Mouse (Mus musculus): ENCODE data around the gene Greb1. TPM values are rescaled to one million over a fixed set of nuclear protein-coding genes. Genes with fewer than 3 reads are reported as not detected.
A peak's percentile ranks its signal among the peaks of the same experiment; 100 is the strongest.

Greb1 gene
- 0.38 and 0.82 TPM in 2 replicates for polyA plus RNA-seq (2015; fragmentation: Nextera tagmentation; extraction: Ambion mirVana)

- peak within 1 kb of the TSS; percentile 97 for H3K4me2 ChIP-seq (ENCODE audit: low read depth, low read length)
- peaks cover 12% of the 10 kb centered on the region; the same call in 1 of the 2 replicates for H3K27me3 ChIP-seq (ENCODE audit: control insufficient read depth, insufficient read depth, low read length)
- H3K9ac ChIP-seq (ENCODE audit: low read length): peak within 1 kb of the TSS; percentile 46
- no peak within 1 kb of the TSS for H3K27ac ChIP-seq (ENCODE audit: low read length)
- peak; percentile 45; the same call in 1 of the 2 replicates for ATAC-seq (replicated peaks; ENCODE audit: extremely low read depth, insufficient read depth, low FRiP score)
- H3K4me1 ChIP-seq (ENCODE audit: control insufficient read depth, insufficient read depth, low read length): peaks cover 2% of the 10 kb centered on the region
- H3K4me3 ChIP-seq (ENCODE audit: low read length): peak within 1 kb of the TSS; percentile 62
- WGBS: under 1% methylated on average over 46 of the region's 53 CpGs
- H3K9me3 ChIP-seq (replicated peaks; ENCODE audit: control insufficient read depth, low read length): no peaks in the 10 kb centered on the region
- H3K36me3 ChIP-seq (ENCODE audit: control insufficient read depth, insufficient read depth): no peaks in the 10 kb centered on the region
These were observed at the start of gene Greb1 for GRCm38 (mm10) chr12:16800259-16800958. Gene Greb1 (minus strand): TSS chr12:16800886.

- no peak for ATAC-seq (replicated peaks; ENCODE audit: extremely low read depth, insufficient read depth, low FRiP score)
- 62% methylated on average over 2 of the region's 2 CpGs for WGBS
- no peak overlapping the region for H3K27ac ChIP-seq (ENCODE audit: low read length)
- no peaks in the 10 kb centered on the region for H3K9me3 ChIP-seq (replicated peaks; ENCODE audit: control insufficient read depth, low read length)
- H3K9ac ChIP-seq (ENCODE audit: low read length): no peak overlapping the region
- H3K4me3 ChIP-seq (ENCODE audit: low read length): no peak overlapping the region
- no peak overlapping the region for H3K4me2 ChIP-seq (ENCODE audit: low read depth, low read length)
- no peaks in the 10 kb centered on the region for H3K36me3 ChIP-seq (ENCODE audit: control insufficient read depth, insufficient read depth)
- peaks cover 25% of the 10 kb centered on the region for H3K4me1 ChIP-seq (ENCODE audit: control insufficient read depth, insufficient read depth, low read length)
- no peaks in the 10 kb centered on the region for H3K27me3 ChIP-seq (ENCODE audit: control insufficient read depth, insufficient read depth, low read length)
These were observed 49.1 kb upstream of the Greb1 start for GRCm38 (mm10) chr12:16849821-16850220.

- 76% methylated on average over 2 of the region's 2 CpGs for WGBS
- no peaks in the 10 kb centered on the region for H3K36me3 ChIP-seq (ENCODE audit: control insufficient read depth, insufficient read depth)
- H3K4me1 ChIP-seq (ENCODE audit: control insufficient read depth, insufficient read depth, low read length): peaks cover 24% of the 10 kb centered on the region
- no peaks in the 10 kb centered on the region for H3K9me3 ChIP-seq (replicated peaks; ENCODE audit: control insufficient read depth, low read length)
- no peak overlapping the region for H3K4me2 ChIP-seq (ENCODE audit: low read depth, low read length)
- H3K27me3 ChIP-seq (ENCODE audit: control insufficient read depth, insufficient read depth, low read length): no peaks in the 10 kb centered on the region
- H3K9ac ChIP-seq (ENCODE audit: low read length): no peak overlapping the region
- no peak overlapping the region for H3K4me3 ChIP-seq (ENCODE audit: low read length)
- no peak for ATAC-seq (replicated peaks; ENCODE audit: extremely low read depth, insufficient read depth, low FRiP score)
- no peak overlapping the region for H3K27ac ChIP-seq (ENCODE audit: low read length)
These were observed 47.8 kb upstream of the Greb1 start for GRCm38 (mm10) chr12:16848501-16848900.

- no peak overlapping the region for H3K4me2 ChIP-seq (ENCODE audit: low read depth, low read length)
- no peaks in the 10 kb centered on the region for H3K36me3 ChIP-seq (ENCODE audit: control insufficient read depth, insufficient read depth)
- H3K27me3 ChIP-seq (ENCODE audit: control insufficient read depth, insufficient read depth, low read length): no peaks in the 10 kb centered on the region
- H3K9ac ChIP-seq (ENCODE audit: low read length): no peak overlapping the region
- peaks cover 21% of the 10 kb centered on the region for H3K4me1 ChIP-seq (ENCODE audit: control insufficient read depth, insufficient read depth, low read length)
- H3K27ac ChIP-seq (ENCODE audit: low read length): peak overlapping the region; percentile 26; the same call in 1 of the 2 replicates
- H3K9me3 ChIP-seq (replicated peaks; ENCODE audit: control insufficient read depth, low read length): no peaks in the 10 kb centered on the region
- no peak overlapping the region for H3K4me3 ChIP-seq (ENCODE audit: low read length)
- ATAC-seq (replicated peaks; ENCODE audit: extremely low read depth, insufficient read depth, low FRiP score): no peak
- WGBS: 80% methylated on average over 4 of the region's 4 CpGs
These were observed 46.6 kb upstream of the Greb1 start for GRCm38 (mm10) chr12:16847204-16847792.

GRCm38 (mm10) chr12:16844623-16845592, 44.2 kb upstream of the Greb1 start:
- peak; percentile 70; the same call in 1 of the 2 replicates for ATAC-seq (replicated peaks; ENCODE audit: extremely low read depth, insufficient read depth, low FRiP score)
- Histone ChIP-seq H3K4me2 (ENCODE audit: low read depth, low read length) (no peak overlapping the region), H3K27ac (ENCODE audit: low read length) (peak overlapping the region; percentile 78), H3K9ac (ENCODE audit: low read length) (no peak overlapping the region), H3K4me1 (ENCODE audit: control insufficient read depth, insufficient read depth, low read length) (peaks cover 25% of the 10 kb centered on the region), H3K27me3 (ENCODE audit: control insufficient read depth, insufficient read depth, low read length) (no peaks in the 10 kb centered on the region), H3K36me3 (ENCODE audit: control insufficient read depth, insufficient read depth) (no peaks in the 10 kb centered on the region), H3K9me3 (replicated peaks; ENCODE audit: control insufficient read depth, low read length) (no peaks in the 10 kb centered on the region), H3K4me3 (ENCODE audit: low read length) (no peak overlapping the region)
- WGBS: 41% methylated on average over 14 of the region's 14 CpGs

GRCm38 (mm10) chr12:16840842-16841782, 40.4 kb upstream of the Greb1 start:
- H3K4me1 ChIP-seq (ENCODE audit: control insufficient read depth, insufficient read depth, low read length): peaks cover 30% of the 10 kb centered on the region
- H3K4me2 ChIP-seq (ENCODE audit: low read depth, low read length): no peak overlapping the region
- peaks cover 4% of the 10 kb centered on the region for H3K9me3 ChIP-seq (replicated peaks; ENCODE audit: control insufficient read depth, low read length)
- H3K27ac ChIP-seq (ENCODE audit: low read length): peak overlapping the region; percentile 69
- H3K9ac ChIP-seq (ENCODE audit: low read length): no peak overlapping the region
- H3K27me3 ChIP-seq (ENCODE audit: control insufficient read depth, insufficient read depth, low read length): no peaks in the 10 kb centered on the region
- H3K36me3 ChIP-seq (ENCODE audit: control insufficient read depth, insufficient read depth): no peaks in the 10 kb centered on the region
- 29% methylated on average over 8 of the region's 8 CpGs for WGBS
- H3K4me3 ChIP-seq (ENCODE audit: low read length): no peak overlapping the region
- ATAC-seq (replicated peaks; ENCODE audit: extremely low read depth, insufficient read depth, low FRiP score): peak; percentile 55; the same call in 1 of the 2 replicates

GRCm38 (mm10) chr12:16837766-16838165, 37.1 kb upstream of the Greb1 start:
- ATAC-seq (replicated peaks; ENCODE audit: extremely low read depth, insufficient read depth, low FRiP score): no peak
- peaks cover 4% of the 10 kb centered on the region for H3K9me3 ChIP-seq (replicated peaks; ENCODE audit: control insufficient read depth, low read length)
- H3K36me3 ChIP-seq (ENCODE audit: control insufficient read depth, insufficient read depth): no peaks in the 10 kb centered on the region
- no peak overlapping the region for H3K4me2 ChIP-seq (ENCODE audit: low read depth, low read length)
- H3K27me3 ChIP-seq (ENCODE audit: control insufficient read depth, insufficient read depth, low read length): no peaks in the 10 kb centered on the region
- H3K9ac ChIP-seq (ENCODE audit: low read length): no peak overlapping the region
- 74% methylated on average over 4 of the region's 4 CpGs for WGBS
- H3K4me1 ChIP-seq (ENCODE audit: control insufficient read depth, insufficient read depth, low read length): peaks cover 28% of the 10 kb centered on the region
- no peak overlapping the region for H3K4me3 ChIP-seq (ENCODE audit: low read length)
- H3K27ac ChIP-seq (ENCODE audit: low read length): no peak overlapping the region

GRCm38 (mm10) chr12:16836188-16836587, 35.5 kb upstream of the Greb1 start:
- Histone ChIP-seq H3K4me3 (ENCODE audit: low read length) (no peak overlapping the region; the same call in 1 of the 2 replicates), H3K9ac (ENCODE audit: low read length) (peak overlapping the region; percentile 21), H3K27ac (ENCODE audit: low read length) (peak overlapping the region; percentile 82), H3K4me2 (ENCODE audit: low read depth, low read length) (peak overlapping the region; percentile 38), H3K36me3 (ENCODE audit: control insufficient read depth, insufficient read depth) (no peaks in the 10 kb centered on the region), H3K4me1 (ENCODE audit: control insufficient read depth, insufficient read depth, low read length) (peaks cover 21% of the 10 kb centered on the region), H3K9me3 (replicated peaks; ENCODE audit: control insufficient read depth, low read length) (peaks cover 4% of the 10 kb centered on the region), H3K27me3 (ENCODE audit: control insufficient read depth, insufficient read depth, low read length) (no peaks in the 10 kb centered on the region)
- WGBS: 20% methylated on average over 9 of the region's 9 CpGs
- ATAC-seq (replicated peaks; ENCODE audit: extremely low read depth, insufficient read depth, low FRiP score): peak; percentile 77

All from heart, embryonic 16.5 days (tissue).